Comparison of ENCODE assay signal across 9 mouse cellular contexts in genomic region chr2:72614256-72614655, GRCm38 (mm10).
DNase-seq lines count a peak whose midpoint lies in the region; ATAC-seq and TF ChIP-seq lines count a peak whose summit lies in the region.
"Had no signal": no experiment of that assay in that cellular context is flagged by ENCODE, and none has a peak within 500 bp of the region (broad histone marks: within the 10 kb centered on the region; RNA-seq: fewer than 3 reads in every experiment).

No protein-coding gene starts in this region.

- no peak overlapping the region for H3K9ac ChIP-seq in limb, embryonic 14.5 days (ENCODE audit: low read depth, low read length, severe bottlenecking)
- H3K9ac ChIP-seq: heart, embryonic 15.5 days; liver, embryonic 15.5 days had no signal

- no peak overlapping the region for H3K4me2 ChIP-seq in limb, embryonic 14.5 days (replicated peaks; ENCODE audit: low read depth, low read length, severe bottlenecking)
- H3K4me2 ChIP-seq: heart, embryonic 15.5 days; liver, embryonic 15.5 days had no signal

- no peaks in the 10 kb centered on the region for H3K9me3 ChIP-seq in limb, embryonic 14.5 days (ENCODE audit: control insufficient read depth, low read length)
- no peaks in the 10 kb centered on the region for H3K9me3 ChIP-seq in limb, embryonic 10.5 days (replicated peaks)
- H3K9me3 ChIP-seq: heart, embryonic 15.5 days; liver, embryonic 15.5 days had no signal

- peaks cover under 1% of the 10 kb centered on the region; the same call in 1 of the 2 replicates for H3K4me1 ChIP-seq in limb, embryonic 14.5 days (ENCODE audit: control insufficient read depth, insufficient read depth, low read length)
- H3K4me1 ChIP-seq in limb, embryonic 10.5 days = peaks cover 2% of the 10 kb centered on the region
- H3K4me1 ChIP-seq: liver, embryonic 15.5 days had no signal

- no peak for TF ChIP-seq CTCF in brain, embryonic 14.5 days (IDR thresholded peaks at IDR 0.05; ENCODE audit: borderline replicate concordance, extremely low read depth, insufficient read depth, insufficient read length)

- H3K27ac ChIP-seq in limb, embryonic 14.5 days (replicated peaks; ENCODE audit: low read depth, low read length) = no peak overlapping the region
- no peak overlapping the region for H3K27ac ChIP-seq in limb, embryonic 10.5 days
- H3K27ac ChIP-seq: heart, embryonic 15.5 days; liver, embryonic 15.5 days had no signal

- H3K27me3 ChIP-seq in limb, embryonic 14.5 days (ENCODE audit: control insufficient read depth, insufficient read depth, low read length) = no peaks in the 10 kb centered on the region
- H3K27me3 ChIP-seq in limb, embryonic 10.5 days (ENCODE audit: low read depth, poor library complexity, severe bottlenecking) = no peaks in the 10 kb centered on the region
- H3K27me3 ChIP-seq: liver, embryonic 15.5 days had no signal

- no peak for ATAC-seq in limb, embryonic 14.5 days (ENCODE audit: low FRiP score, low read depth)
- ATAC-seq in megakaryocyte progenitor cell, adult 5-6 weeks (replicated peaks; ENCODE audit: poor library complexity) = no peak

- H3K4me3 ChIP-seq in limb, embryonic 14.5 days (replicated peaks; ENCODE audit: low read length) = no peak overlapping the region
- H3K4me3 ChIP-seq in limb, embryonic 10.5 days = no peak overlapping the region
- H3K4me3 ChIP-seq: heart, embryonic 15.5 days; liver, embryonic 15.5 days had no signal

- TF ChIP-seq POLR2A in limb, embryonic 14.5 days (IDR thresholded peaks at IDR 0.05; ENCODE audit: borderline replicate concordance, extremely low read depth, insufficient read depth, insufficient read length) = no peak
- TF ChIP-seq POLR2A in brain, embryonic 14.5 days (IDR thresholded peaks at IDR 0.05; ENCODE audit: borderline replicate concordance, extremely low read depth, insufficient read depth, insufficient read length, poor library complexity, severe bottlenecking) = no peak

- peak; percentile 53 for DNase-seq in limb, embryonic 14.5 days (ENCODE audit: low spot score)
- no peak for DNase-seq in limb, embryonic 10.5 days (ENCODE audit: low spot score)
- peak; percentile 60 for DNase-seq in brain, embryonic 14.5 days (ENCODE audit: low read depth)
- DNase-seq in layer of hippocampus, adult 9-11 months = peak; percentile 58
- peak; percentile 84 for DNase-seq in urinary bladder, postnatal 14 days (ENCODE audit: low spot score)
- no peak for DNase-seq in T-cell, adult 2 months (ENCODE audit: low spot score)

- 72% methylated on average over 8 of the region's 8 CpGs for WGBS in limb, embryonic 14.5 days
- 73% methylated on average over 8 of the region's 8 CpGs for WGBS in limb, embryonic 10.5 days

- H3K36me3 ChIP-seq in limb, embryonic 14.5 days (ENCODE audit: control insufficient read depth, insufficient read depth, low read length) = no peaks in the 10 kb centered on the region
- H3K36me3 ChIP-seq in limb, embryonic 10.5 days = no peaks in the 10 kb centered on the region
- H3K36me3 ChIP-seq: heart, embryonic 15.5 days; liver, embryonic 15.5 days had no signal

Comparison
In these comparisons a context has a peak if more than half of its experiments do, and no peak if none do; other contexts are left out.
1. DNase-seq: peak in limb, embryonic 14.5 days (single experiment), brain, embryonic 14.5 days (single experiment), layer of hippocampus, adult 9-11 months (single experiment) and urinary bladder, postnatal 14 days (single experiment); none in limb, embryonic 10.5 days (single experiment) and T-cell, adult 2 months (single experiment).